Mouse (Mus musculus) G1E (cell line): ENCODE data around the gene Fancc. TPM values are rescaled to one million over a fixed set of nuclear protein-coding genes. Genes with fewer than 3 reads are reported as not detected.

ENCODE experiments used
- ATAC-seq: 2 replicates; pipeline ENCODE4 v1.8.0; 2016; ENCODE audit warnings: mild to moderate bottlenecking; ENCODE audit not compliant: insufficient number of reproducible peaks, poor library complexity, low FRiP score, severe bottlenecking; ENCODE audit errors: extremely low read depth
- DNase-seq: peaks from one replicate; pipeline ENCODE4 v3.0.0; 2012; ENCODE audit warnings: low spot score
- H3K27me3 ChIP-seq: 2 replicates; pipeline ENCODE4 v1.6.1; 2012; ENCODE audit warnings: mild to moderate bottlenecking, low read length, inconsistent platforms; ENCODE audit not compliant: insufficient read depth
- H3K36me3 ChIP-seq: replicated peaks from 2 replicates; pipeline ENCODE3; 2012; ENCODE audit warnings: mild to moderate bottlenecking, inconsistent platforms
- H3K4me1 ChIP-seq: 2 replicates; pipeline ENCODE4 v1.6.1; 2012; ENCODE audit warnings: low read depth, low read length, inconsistent platforms, mixed read lengths; ENCODE audit not compliant: insufficient read depth
- H3K4me3 ChIP-seq: 2 replicates; pipeline ENCODE4 v1.5.1; 2012; ENCODE audit warnings: low read depth, mild to moderate bottlenecking, inconsistent platforms, low read length, moderate library complexity, mixed read lengths
- H3K9me3 ChIP-seq: replicated peaks from 2 replicates; pipeline ENCODE4 v1.6.1; 2012; ENCODE audit warnings: inconsistent platforms
- CTCF ChIP-seq: IDR thresholded peaks from 2 replicates; pipeline ENCODE4 v1.5.1; 2012; ENCODE audit warnings: low read depth, low read length, inconsistent platforms, mixed read lengths
- GATA1 ChIP-seq: IDR thresholded peaks from 2 replicates; pipeline ENCODE4 v1.6.1; 2012; ENCODE audit warnings: borderline replicate concordance, low read length, inconsistent platforms, mixed read lengths
- GATA2 ChIP-seq: IDR thresholded peaks from 2 replicates; pipeline ENCODE4 v1.6.1; 2012; ENCODE audit warnings: low read depth, low read length, inconsistent platforms, borderline replicate concordance
- POLR2AphosphoS5 ChIP-seq: IDR thresholded peaks from 2 replicates; pipeline ENCODE4 v1.6.1; 2012; ENCODE audit warnings: low read depth, low read length, inconsistent platforms; ENCODE audit not compliant: insufficient replicate concordance
- TAL1 ChIP-seq: conservative IDR thresholded peaks from 2 replicates; pipeline ENCODE4 v1.6.1; 2012; ENCODE audit warnings: low read depth, low read length, inconsistent platforms, mixed read lengths
- polyA plus RNA-seq: library from polyadenylated mRNA; stranded (reverse); fragments of >175 nt; gene quantifications from 2 replicates; pipeline ENCODE4 v1.2.3, GENCODE M21; 2012
- total RNA-seq, 2 experiments: library from RNA; stranded (forward) in 1 of 2; stranded (reverse) in 1 of 2; fragments of 200-1000 nt in 1 of 2; fragments of >200 nt in 1 of 2; fragmentation: Nextera tagmentation in 1 of 2; gene quantifications; 2 replicates each; pipeline ENCODE4 v1.2.3; 2014 to 2017

The Fancc gene
- total and polyA plus RNA-seq, 3 experiments, result 2.7 to 13.7 (median 6.8) TPM

- H3K4me3 ChIP-seq, result no peak overlapping the region
- no peaks in the 10 kb centered on the region for H3K9me3 ChIP-seq
- H3K27me3 ChIP-seq, result no peaks in the 10 kb centered on the region
- no peak for ATAC-seq
- peaks cover 92% of the 10 kb centered on the region for H3K36me3 ChIP-seq
- TF ChIP-seq GATA2, result no peak
- no peak for TF ChIP-seq POLR2AphosphoS5
- TF ChIP-seq GATA1, result no peak
- no peak for TF ChIP-seq TAL1
- no peak for TF ChIP-seq CTCF
- no peaks in the 10 kb centered on the region for H3K4me1 ChIP-seq
- DNase-seq, result no peak
Observed at GRCm38 (mm10) chr13:63297003-63297402, 200.1 kb downstream of the Fancc start.

GRCm38 (mm10) chr13:63296300-63296699, 200.8 kb downstream of the Fancc start:
- no peak overlapping the region for H3K4me3 ChIP-seq
- no peaks in the 10 kb centered on the region for H3K4me1 ChIP-seq
- DNase-seq, result no peak
- H3K9me3 ChIP-seq, result no peaks in the 10 kb centered on the region
- ATAC-seq, result no peak
- TF ChIP-seq POLR2AphosphoS5, result no peak
- TF ChIP-seq GATA1, result no peak
- TF ChIP-seq GATA2, result no peak
- TF ChIP-seq CTCF, result no peak
- TF ChIP-seq TAL1, result no peak
- peaks cover 91% of the 10 kb centered on the region for H3K36me3 ChIP-seq
- H3K27me3 ChIP-seq, result no peaks in the 10 kb centered on the region

GRCm38 (mm10) chr13:63294359-63295193, 202.5 kb downstream of the Fancc start:
- DNase-seq (no peak), ATAC-seq (no peak)
- no peaks in the 10 kb centered on the region for H3K4me1 ChIP-seq
- peaks cover 91% of the 10 kb centered on the region for H3K36me3 ChIP-seq
- H3K4me3 ChIP-seq, result no peak overlapping the region
- no peaks in the 10 kb centered on the region for H3K27me3 ChIP-seq
- no peaks in the 10 kb centered on the region for H3K9me3 ChIP-seq
- TF ChIP-seq CTCF (no peak), GATA2 (no peak), POLR2AphosphoS5 (no peak), TAL1 (no peak), GATA1 (no peak)

GRCm38 (mm10) chr13:63293647-63294046, 203.4 kb downstream of the Fancc start:
- Histone ChIP-seq H3K27me3 (no peaks in the 10 kb centered on the region), H3K4me3 (no peak overlapping the region), H3K9me3 (no peaks in the 10 kb centered on the region), H3K36me3 (peaks cover 90% of the 10 kb centered on the region), H3K4me1 (no peaks in the 10 kb centered on the region)
- TF ChIP-seq CTCF, result no peak
- no peak for TF ChIP-seq TAL1
- TF ChIP-seq POLR2AphosphoS5, result no peak
- no peak for TF ChIP-seq GATA1
- no peak for TF ChIP-seq GATA2
- DNase-seq, result no peak
- no peak for ATAC-seq

GRCm38 (mm10) chr13:63291016-63291415, 206.1 kb downstream of the Fancc start:
- H3K36me3 ChIP-seq, result peaks cover 90% of the 10 kb centered on the region

GRCm38 (mm10) chr13:63290126-63290525, 207.0 kb downstream of the Fancc start:
- H3K9me3 ChIP-seq, result no peaks in the 10 kb centered on the region
- TF ChIP-seq CTCF (no peak), GATA2 (no peak), TAL1 (no peak), POLR2AphosphoS5 (no peak), GATA1 (no peak)
- H3K4me3 ChIP-seq, result no peak overlapping the region
- H3K36me3 ChIP-seq, result peaks cover 89% of the 10 kb centered on the region
- H3K27me3 ChIP-seq, result no peaks in the 10 kb centered on the region
- no peaks in the 10 kb centered on the region for H3K4me1 ChIP-seq
- DNase-seq (no peak), ATAC-seq (no peak)

More at GRCm38 (mm10) chr13:63291016-63291415, 206.1 kb downstream of the Fancc start:
- ATAC-seq (no peak), DNase-seq (no peak)
- Histone ChIP-seq H3K4me1 (no peaks in the 10 kb centered on the region), H3K4me3 (no peak overlapping the region), H3K27me3 (no peaks in the 10 kb centered on the region), H3K9me3 (no peaks in the 10 kb centered on the region)
- no peak for TF ChIP-seq GATA1
- TF ChIP-seq POLR2AphosphoS5, result no peak
- TF ChIP-seq TAL1, result no peak
- TF ChIP-seq GATA2, result no peak
- TF ChIP-seq CTCF, result no peak

- Histone ChIP-seq H3K9me3 (no peaks in the 10 kb centered on the region), H3K4me1 (no peaks in the 10 kb centered on the region), H3K4me3 (no peak overlapping the region), H3K27me3 (no peaks in the 10 kb centered on the region), H3K36me3 (peaks cover 90% of the 10 kb centered on the region)
- no peak for ATAC-seq
- TF ChIP-seq TAL1 (no peak), CTCF (no peak), GATA2 (no peak), POLR2AphosphoS5 (no peak), GATA1 (no peak)
- no peak for DNase-seq
Observed at GRCm38 (mm10) chr13:63289687-63290086, 207.4 kb downstream of the Fancc start.
